Mouse (Mus musculus) T-helper 1 cell (primary cell): ENCODE results near the gene Cd151.

Experiments used
- in situ Hi-C: fragments of 300-600 bp; cut with MboI, MseI; formaldehyde crosslinking; loops from one replicate; pipeline ENCODE4 v1.15.1; 2025; ENCODE audit warnings: high pct_unique_total_duplicates

The Cd151 gene

DNA sequence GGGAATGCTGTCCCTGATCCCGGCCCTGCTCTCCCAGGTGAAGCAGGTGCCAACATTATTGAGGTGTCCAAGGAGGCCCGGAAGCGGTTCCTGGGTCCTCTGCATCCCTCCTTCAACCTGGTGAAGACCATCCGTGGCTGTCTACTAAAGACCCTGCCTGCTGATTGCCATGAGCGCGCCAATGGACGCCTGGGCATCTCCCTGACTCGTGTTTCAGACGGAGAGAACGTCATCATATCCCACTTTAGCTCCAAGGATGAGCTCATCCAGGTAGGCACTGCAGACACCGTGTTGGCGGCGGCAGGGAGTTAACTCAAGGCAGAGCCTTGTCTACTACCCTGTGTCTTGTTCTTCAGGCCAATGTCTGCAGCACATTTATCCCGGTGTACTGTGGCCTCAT, 10.0 kb upstream of the Cd151 start:
- in situ Hi-C loops = no loop called here

DNA sequence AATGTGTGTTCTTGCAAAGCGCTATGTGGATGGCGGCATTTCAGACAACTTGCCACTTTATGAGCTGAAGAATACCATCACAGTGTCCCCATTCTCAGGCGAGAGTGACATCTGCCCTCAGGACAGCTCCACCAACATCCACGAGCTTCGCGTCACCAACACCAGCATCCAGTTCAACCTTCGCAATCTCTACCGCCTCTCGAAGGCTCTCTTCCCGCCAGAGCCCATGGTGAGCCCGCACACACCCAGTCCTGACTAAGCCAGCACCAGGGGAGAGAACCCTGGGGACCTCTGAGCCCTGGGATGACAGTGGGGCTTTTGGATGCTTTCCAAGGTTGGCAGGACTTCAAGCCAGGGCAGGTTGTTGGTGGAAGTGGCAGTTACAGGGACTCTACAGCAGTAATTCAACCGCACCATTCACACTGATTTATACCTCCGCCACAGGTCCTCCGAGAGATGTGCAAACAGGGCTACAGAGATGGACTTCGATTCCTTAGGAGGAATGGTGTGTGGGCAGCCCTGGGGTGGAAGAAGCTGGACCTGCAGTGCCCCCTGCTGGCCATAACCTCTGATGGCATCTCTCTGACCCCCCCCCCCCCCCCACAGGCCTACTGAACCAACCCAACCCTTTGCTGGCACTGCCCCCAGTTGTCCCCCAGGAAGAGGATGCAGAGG, 9.1 kb upstream of the Cd151 start:
- in situ Hi-C loops = no loop called here

DNA sequence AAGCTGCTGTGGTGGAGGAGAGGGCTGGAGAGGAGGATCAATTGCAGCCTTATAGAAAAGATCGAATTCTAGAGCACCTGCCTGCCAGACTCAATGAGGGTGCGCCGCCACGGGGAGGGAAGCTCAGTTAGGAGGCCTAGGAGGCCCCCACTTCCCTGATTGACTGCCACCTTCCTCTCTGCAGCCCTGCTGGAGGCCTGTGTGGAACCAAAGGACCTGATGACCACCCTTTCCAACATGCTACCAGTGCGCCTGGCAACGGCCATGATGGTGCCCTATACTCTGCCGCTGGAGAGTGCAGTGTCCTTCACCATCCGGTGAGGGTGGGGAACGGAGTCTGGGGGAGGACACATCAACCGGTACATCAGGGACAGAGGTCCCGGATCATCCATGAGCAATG, 8.5 kb upstream of the Cd151 start:
- in situ Hi-C loops = no loop called here

GRCm38 (mm10) chr7:141459301-141459711, 7.9 kb upstream of the Cd151 start:
- in situ Hi-C loops = no loop called here

DNA sequence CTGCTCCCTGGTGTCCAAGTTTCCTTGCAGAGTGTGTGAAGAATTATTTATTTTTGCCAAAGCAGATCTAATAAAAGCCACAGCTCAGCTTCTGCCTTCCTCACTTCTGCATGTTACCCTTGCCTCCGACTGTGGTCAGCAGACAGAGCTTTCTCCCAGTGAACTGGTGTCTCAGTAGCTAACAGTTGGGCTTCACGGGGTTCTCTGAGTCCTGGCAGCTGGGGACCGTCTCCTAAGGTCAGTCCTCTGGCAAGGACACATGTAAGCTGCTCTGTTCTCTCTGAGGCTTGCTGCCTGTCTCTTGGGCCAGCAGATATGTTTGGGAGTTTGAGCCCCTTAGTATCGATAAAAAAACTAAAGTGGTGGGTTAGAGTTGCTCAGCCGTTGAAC, 7.2 kb upstream of the Cd151 start:
- in situ Hi-C loops = no loop called here

GRCm38 (mm10) chr7:141460391-141461113, 6.6 kb upstream of the Cd151 start, which contains the start of gene Cracr2b:
TSS of gene Cracr2b (plus strand) at chr7:141461094.
- in situ Hi-C loops = no loop called here

- in situ Hi-C loops = no loop called here
Observed at GRCm38 (mm10) chr7:141461521-141462332, 5.5 kb upstream of the Cd151 start.

DNA sequence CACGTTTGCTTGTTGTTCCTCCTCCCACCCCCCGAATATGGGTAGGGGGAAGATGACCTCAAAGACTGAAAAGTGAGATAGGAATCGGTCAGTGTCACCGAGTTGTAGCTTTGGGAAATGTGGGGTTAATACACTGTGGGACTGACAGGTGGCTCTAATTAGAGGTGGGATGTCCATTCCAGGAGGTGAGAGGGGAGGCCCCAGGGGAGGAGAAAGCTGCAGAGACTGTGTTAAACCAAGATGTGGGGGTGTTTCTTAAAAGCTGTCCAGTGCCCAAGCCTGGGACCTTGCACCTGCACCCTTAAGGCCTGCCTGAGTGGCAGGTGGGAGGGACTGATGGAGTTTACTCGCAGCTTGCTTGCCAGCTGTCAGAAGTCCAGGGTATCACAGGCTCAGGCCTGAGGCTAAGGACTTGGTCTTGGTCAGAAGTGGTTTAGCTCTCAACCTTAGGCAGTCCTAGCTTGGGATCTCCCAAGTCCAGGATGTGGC, 4.8 kb upstream of the Cd151 start:
- in situ Hi-C loops = no loop called here

DNA sequence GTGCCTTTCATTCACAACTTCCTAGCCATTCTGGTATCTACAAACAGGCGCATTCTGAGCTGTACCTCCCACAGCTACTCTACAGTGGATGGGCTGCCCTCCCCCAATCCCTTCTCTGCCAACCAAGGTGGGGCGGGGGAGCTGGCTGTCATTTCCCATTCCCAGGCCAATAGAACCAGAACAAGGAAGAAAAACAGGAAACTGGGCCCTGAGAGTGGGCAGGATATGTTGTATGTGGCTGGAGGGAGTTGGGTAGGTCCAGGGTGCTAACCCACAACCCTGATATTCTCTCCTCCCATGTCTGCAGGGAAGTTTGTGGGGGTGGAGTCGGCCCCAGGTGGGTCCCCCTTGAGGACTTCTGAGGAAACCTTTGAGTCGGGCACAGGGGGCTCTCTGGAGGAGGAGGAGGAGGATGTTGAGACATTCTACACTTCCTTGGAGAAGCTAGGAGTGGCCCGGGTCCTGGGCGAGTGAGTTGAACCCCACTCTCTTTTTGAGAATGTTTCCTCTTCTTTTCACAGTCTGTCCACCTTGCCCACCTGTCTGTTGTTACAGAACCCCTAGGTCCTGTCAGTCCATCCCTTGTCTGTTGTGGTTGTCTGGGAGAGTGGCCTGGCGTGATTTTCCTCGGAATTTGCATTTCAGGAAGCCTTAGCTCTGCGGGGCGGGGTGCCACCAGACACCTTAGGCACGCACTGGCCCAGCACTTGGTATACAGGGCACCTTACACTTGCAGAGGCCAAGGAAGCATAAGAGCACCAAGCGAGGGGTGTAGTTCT, 3.2 kb upstream of the Cd151 start:
- in situ Hi-C loops = no loop called here

DNA sequence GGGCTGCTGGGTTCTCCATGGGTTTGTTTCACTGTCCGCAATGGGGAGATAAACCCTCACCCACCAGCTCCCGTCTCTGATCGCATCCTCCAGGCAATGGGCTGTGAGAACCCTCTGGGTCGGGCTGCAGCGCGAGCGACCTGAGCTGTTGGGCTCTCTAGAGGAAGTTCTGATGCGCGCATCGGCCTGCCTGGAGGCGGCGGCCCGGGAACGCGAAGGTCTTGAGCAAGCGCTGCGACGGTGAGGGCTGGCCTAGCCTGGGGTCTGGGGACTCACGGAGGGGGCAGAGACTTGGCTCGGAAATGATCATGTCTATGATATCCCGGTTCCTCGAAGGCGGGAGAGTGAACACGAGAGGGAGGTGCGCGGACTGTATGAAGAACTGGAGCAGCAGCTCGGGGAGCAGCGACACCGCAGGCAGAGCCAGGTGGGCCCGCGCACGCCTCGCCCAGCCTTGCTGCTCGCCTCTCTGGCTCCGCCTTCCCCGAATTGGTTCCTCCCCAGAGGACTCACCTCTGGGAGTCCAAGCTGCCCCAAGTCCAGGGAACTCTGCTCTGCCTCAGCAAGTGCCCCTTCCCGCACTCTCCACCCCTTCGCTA, 2.5 kb upstream of the Cd151 start:
- in situ Hi-C loops = no loop called here

- in situ Hi-C loops = no loop called here
Observed at GRCm38 (mm10) chr7:141465388-141466044, 1.7 kb upstream of the Cd151 start.

DNA sequence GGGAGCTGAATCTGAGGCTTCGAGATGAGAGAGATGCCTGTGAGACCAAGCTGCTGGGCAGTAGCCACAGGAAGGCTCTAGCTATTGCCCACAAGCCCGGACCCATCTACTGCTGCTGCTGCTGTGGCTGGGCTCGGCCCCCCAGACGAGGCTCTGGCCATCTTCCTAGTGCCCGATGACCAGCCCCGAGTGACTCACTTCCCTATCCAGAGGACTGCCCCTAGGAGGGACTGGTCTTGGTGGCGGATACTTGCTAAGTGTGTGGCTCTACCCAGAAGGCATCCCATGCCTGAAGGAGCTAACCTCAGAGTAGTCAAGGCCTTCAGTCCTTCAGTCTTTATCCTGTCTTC, 1.2 kb upstream of the Cd151 start:
- in situ Hi-C loops = no loop called here

- in situ Hi-C loops = no loop called here
Observed at GRCm38 (mm10) chr7:141466607-141467148, 514 bp upstream of the Cd151 start.

DNA sequence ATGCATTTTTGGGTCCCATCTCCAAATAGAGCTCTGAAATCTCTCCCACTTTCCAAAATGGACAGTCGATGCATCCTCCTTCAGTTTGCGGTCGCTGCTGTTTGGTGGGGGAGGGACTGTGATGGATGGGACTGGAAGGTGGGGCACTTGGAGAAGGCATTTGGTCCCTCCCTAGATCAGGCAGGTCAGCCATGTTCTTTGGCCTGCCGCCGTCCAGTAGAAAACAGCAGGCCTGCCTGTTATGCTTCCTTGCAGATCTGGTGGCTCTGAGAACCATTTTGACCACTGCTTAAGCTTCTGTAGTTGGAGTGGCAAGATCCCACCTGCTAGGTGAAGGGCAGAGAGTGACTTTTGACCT, 951 bp downstream of the Cd151 start:
- in situ Hi-C loops = no loop called here

GRCm38 (mm10) chr7:141468522-141469211, 1.5 kb downstream of the Cd151 start:
- in situ Hi-C loops = no loop called here

DNA sequence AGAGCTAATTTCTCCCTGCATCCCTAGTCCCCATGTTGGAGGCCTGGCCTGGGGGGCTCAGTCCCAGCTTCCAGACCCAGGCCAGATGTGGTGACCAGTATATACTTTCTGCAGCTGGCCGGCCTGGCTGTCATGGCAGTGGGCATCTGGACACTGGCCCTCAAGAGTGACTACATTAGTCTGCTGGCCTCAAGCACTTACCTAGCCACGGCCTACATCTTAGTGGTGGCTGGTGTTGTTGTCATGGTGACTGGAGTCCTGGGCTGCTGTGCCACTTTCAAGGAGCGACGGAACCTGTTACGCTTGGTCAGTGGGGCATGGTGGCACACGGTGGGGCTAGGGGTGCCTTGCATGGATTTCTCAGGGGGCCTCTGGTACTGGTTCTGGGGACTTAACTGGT, 2.2 kb downstream of the Cd151 start:
- in situ Hi-C loops = no loop called here

GRCm38 (mm10) chr7:141469901-141470636, 2.9 kb downstream of the Cd151 start:
- in situ Hi-C loops = loop anchor here (10.0 kb wide), 1 partner anchor 915 kb away; the partner anchor contains the start of genes Ctsd and Gm49369

- in situ Hi-C loops = loop anchor here (10.0 kb wide), 1 partner anchor 914 kb away; the partner anchor contains the start of genes Ctsd and Gm49369
Observed at GRCm38 (mm10) chr7:141470637-141470944, 3.4 kb downstream of the Cd151 start.

DNA sequence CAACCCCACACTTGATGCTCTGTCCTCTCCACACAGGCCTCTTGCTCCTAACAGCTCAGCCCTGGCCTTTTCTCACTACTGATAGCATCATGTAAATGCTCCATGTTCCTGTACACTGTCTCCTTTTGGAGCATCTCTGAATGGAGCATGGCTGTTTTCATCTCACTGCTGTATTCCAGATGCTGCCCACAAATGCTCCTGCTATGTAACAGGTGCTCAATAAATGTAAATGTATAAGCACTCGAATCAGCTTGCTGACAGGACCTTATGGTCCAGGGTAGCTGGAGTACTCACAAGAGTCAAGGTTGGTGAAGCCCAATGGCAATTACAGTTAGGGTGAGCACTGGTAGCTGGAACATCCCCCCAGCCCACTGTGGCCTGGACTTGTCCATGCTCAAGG, 4.0 kb downstream of the Cd151 start:
- in situ Hi-C loops = loop anchor here (10.0 kb wide), 1 partner anchor 914 kb away; the partner anchor contains the start of genes Ctsd and Gm49369
